Mouse (Mus musculus): ENCODE measurements around the gene Nelfb.
A peak's percentile ranks its signal among the peaks of the same experiment; 100 is the strongest.

Nelfb gene

DNA sequence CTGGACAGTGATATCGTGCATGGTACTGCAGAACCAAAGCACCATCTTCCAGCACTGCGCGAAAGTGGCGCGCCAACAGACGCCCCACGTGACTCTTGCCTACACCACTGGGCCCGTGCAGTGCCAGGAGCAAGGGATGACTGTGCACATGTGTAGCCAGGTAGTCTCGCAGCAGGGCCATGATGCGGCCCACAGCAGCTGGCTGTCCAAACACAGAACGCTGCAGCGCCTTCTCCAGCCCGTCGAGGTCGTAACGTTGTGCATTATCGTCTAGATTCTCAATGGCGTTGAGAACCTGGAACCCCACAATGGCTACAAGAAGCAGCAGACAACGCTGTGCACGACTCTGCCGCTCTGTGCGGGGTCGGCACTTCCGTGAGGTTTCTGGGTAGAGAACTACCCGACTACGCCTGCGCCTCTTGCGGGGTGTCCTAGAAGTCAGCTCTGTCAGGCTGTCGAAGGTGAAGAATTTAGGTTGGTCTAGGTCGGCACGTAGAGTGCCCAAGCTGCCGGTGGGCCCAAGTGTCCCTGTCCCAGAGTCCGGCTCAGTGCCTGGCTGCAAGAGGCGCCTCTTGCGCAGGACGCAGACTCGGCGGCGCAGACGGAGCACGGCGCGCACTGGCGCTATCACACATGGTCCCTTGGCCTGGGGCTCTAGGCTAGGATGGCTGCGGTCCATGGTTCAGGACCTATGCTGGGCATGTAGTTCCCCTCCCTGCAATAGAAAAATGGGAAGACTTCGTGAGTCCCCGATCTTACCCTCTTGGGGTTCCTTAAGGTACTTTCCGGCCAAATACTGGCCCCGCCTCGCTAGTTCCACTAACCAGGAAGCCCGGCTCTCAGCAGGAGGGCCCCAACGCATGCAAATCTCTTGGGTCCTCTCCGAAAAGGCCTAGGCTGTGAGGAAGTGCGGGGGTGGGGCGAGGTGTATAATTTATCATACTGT is 15.8 kb downstream of the Nelfb start:
- DNase-seq, result peak; percentile 85

DNA sequence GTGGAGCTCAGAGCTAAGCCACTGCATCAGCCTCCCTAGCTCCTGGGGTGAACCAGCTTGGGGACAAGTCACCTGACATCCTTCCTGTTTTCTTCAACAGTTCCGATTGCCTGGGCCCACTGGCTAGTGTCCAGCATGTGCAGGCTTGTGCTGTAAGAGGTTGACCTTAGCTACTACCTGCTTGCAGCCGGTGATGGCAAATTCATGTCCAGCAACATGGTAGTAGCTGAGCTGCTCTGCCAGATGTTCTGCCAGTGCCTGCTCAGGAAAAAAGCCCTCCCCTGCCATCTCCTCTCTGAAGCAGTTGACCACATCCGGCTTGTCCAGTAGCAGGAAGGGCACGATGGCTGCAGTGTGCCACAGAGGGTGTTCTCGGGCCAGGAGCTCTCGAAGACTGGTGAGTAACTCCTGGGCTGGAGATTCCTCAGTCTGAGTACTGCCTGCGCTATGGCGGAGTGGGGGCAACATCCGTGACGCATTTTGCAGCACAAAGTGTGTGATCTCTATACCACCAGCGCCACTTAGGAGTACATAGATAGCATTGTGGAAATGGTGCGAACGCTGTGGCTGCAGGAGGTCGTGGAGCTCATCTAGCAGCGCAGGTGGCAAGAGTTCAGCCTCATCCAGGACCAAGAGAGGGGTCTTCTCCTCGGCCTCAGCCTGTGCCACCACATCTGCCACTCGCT is 16.7 kb downstream of the Nelfb start:
- peak; percentile 36 for DNase-seq

DNA sequence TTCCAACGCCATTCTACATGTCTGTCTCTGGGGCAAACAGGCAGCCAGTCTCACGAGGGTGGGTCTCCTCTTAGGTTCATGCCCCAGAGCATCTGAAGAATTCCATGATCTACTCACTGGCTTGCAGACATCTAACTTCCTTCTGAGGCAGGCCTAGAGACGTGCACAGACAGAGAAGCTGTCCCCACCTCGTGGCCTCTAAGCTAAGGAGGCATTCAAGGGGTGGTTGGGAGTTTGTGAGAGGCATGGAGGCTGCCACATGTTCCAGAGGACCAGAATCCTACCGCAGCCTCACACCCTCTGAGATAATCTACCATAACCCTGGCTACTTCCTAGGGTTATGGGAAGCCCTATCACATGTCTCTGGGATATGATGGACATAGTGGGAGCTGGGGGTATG is 17.3 kb downstream of the Nelfb start:
- no peak for DNase-seq

DNA sequence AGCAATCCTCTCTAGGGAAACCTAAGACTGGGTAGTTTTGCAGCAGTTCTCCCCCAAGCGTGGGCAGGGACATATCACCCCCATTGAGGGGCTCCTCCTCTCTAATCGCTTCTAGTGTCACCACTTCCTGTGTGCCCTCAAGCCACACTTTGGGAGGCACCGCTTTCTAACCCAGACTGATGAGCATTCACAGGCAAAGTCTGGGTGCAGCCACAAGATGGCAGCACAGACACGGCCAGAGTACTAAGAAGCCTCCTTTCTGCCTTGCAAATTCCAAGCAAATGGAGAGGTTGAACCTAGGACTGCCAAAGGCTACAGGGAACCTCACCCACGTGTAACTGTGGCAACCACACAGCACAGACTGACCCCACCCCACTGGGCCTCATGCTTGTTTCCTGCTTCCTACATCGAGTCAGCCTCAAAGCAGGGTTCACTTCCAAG is 17.9 kb downstream of the Nelfb start:
- DNase-seq, result peak; percentile 90

DNA sequence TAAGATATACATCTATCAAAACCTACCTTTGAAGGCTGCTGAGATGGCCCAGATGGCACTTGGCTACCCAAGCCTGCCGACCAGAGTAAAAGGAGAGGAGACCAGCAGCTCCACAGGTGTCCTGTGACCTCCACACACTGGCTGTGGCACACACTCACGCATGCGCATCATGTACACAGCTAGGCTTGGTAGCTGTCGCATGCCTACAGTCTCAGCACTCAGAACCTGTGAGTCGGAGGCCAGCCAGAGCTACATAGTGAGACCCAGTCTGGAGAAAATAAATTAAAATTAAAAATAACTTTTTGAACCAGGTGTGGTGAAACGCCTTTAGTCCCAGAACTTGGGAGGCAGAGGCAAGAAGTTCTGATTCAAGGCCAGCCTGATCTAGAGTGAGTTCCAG is 23.4 kb downstream of the Nelfb start:
- no peak for DNase-seq

DNA sequence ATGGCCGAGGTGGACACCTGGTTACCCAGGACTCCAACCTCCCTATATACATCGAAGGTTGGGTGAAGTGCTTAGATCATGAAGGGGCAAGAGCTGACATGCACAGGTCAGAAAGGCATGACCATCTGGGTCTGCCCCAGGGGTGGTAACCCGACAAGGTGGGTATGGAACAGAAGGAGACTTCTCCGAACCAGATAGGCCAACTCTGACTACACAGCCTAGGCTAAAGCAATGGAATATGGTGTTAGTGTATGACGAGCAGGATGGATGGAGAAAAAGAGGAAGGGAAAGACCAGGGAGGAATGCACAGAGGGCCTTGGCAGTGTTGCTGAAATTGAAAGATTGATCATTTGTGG is 24.7 kb downstream of the Nelfb start:
- no peak for DNase-seq

DNA sequence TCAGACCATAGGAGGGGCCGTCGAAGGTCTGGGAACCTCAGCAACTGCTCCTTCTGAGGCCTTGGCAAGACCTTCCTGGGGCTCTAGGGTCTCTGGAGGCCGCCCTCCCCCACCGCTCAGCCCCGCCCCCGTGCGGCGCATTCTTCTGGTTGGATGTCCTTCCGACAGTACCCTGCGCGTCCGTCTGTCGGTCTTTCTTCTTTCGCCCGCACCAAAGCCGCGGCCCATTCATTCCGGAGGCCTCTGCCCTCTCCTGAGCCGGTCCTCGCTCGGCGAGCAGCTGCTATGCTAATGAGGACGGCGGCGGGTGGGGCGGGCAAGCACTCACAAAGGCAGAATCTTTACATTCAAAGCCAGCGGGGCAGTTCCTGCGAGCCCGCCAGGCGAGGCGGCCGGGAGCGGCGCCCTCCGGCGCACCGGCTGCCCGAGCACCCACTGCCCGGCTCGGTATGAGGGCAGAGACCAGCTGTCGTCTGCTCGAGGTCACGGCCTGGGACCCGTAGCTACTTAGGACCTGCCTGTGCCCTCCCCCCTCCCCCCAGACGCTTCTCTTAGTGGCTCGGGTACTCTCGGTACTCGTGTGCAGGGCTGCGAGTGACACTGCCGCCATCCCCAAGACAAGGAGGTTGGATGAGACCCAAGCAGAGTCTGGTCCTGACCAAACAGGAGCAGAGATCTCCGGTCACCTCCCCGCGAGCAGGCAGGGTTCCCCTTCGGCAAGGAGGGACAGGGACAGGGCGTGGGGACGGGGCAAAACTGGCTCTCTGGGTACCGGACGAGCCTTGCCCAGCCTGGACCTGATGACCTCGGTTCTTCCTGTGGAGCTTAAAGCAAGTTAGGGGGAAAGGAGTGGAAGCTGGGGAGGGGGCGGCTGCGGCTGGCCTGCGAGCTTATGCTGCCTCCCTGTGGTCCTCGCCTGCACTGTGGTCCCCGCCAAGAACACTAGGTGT is 25.4 kb downstream of the Nelfb start:
- DNase-seq, result peak; percentile 78

DNA sequence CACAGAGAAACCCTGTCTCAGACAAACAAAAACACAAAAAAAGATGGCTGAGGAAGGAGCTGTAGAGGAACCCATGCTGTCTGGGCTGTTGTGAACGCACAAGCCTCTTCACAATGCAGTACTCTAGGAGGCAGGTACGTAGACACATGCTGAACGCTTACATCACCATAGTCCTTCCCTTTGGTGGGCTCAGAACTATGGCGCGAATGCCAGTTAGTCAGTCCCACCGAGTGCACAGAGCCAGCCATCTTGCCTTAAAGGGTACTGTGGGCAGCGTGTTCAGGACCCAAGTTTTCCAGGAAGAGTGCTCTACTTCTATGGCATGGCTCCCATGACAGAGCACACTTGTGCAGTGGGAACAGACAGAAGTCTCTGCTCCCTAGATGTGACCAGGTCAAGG is 26.8 kb downstream of the Nelfb start:
- DNase-seq, result no peak

DNA sequence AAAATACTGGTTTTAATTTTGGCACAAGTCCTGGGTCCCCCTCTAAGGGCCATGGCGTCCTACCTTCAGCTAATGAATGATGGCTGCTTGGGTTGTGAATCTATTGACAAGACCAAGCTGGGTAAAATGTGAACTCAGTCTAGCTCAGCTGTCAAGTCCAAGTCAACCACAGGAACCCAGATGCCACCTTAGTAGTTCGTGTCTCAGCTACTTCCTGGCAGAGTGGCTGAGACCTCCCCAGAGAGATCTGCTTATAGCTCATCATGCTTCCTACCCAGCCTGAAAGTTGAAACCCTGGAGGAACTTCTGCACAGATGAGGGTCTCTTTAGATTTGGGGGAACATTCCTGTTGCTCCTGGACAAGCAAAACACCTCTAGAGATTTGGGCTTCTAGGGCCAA is 28.0 kb downstream of the Nelfb start:
- DNase-seq, result no peak

DNA sequence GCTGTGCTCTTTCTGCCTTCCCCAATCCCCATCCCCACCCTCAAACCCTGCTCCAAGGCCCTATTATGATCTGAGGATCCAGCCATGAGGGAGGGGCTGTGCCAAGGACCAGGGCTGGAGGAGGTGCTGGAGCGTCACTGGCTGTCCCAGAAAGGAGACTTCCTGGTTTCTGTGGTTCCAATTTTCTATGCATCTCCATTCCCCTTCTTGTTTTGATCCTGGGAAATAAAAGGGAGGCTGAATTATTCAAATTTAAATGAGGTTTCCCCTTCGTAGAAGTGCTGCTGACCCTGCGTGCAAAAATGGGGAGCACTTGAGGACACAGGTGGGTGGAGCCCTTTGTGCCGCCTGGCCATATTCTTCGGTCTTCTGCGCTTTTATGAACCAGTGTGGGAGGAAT is 28.6 kb downstream of the Nelfb start:
- no peak for DNase-seq

DNA sequence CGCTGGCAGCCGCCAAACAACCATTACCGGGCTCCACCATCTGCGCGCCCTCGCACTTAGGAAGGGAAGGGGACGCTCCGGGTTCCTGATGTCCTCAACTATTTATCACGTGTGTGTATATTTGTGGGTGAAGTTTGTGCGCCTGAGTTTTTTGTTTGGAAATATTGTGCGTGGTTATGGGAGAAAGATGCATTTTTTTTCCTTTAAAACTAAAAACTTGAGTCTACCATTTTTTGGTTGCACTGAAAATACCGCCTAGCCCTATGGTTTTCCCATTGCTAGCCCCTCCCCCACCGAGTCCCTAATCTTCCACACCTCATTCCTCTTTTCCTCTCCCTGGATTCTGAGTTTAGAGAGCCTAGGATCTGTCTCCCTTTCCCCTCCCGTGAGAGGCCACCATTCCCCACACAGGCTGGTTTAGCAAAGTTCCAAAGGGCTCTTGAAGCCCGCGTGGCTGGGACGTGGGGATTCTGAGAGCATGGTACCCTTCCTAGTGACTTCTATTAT is 29.3 kb downstream of the Nelfb start:
- DNase-seq, result no peak

DNA sequence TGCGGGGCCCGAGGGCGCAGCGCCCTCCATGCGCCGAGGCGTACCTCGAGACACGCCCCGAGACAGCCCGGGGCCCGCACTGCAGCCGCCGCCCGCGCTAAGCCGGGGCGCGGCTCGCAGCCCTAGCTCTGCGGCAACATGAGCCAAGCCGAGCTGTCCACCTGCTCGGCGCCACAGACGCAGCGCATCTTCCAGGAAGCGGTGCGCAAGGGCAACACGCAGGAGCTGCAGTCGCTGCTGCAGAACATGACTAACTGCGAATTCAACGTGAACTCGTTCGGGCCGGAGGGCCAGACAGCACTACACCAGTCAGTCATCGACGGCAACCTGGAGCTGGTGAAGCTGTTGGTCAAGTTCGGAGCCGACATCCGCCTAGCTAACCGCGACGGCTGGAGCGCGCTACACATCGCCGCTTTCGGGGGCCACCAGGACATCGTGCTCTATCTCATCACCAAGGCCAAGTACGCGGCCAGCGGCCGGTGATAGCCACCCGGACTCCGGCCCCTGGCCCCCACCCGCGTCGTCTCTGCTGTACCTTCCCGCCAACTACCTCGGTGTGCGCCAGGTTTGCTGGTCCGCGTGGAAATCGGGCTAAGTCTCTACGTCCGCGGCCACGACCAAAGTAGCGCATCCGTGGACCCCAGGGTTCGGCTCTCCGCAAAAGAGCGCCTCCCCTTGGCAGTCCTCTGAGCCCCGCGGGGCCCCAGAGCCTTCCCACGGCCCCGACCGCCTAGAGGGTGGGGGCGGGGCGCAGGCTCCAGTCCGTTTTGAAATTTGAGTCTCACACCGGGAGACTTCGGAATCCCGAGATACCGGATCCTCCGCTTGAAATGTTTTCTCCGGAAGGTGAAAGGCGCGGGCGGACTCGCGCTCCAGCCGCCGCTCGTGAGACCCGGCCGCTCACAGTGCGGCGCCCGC is 30.1 kb downstream of the Nelfb start:
- peak; percentile 72 for DNase-seq

DNA sequence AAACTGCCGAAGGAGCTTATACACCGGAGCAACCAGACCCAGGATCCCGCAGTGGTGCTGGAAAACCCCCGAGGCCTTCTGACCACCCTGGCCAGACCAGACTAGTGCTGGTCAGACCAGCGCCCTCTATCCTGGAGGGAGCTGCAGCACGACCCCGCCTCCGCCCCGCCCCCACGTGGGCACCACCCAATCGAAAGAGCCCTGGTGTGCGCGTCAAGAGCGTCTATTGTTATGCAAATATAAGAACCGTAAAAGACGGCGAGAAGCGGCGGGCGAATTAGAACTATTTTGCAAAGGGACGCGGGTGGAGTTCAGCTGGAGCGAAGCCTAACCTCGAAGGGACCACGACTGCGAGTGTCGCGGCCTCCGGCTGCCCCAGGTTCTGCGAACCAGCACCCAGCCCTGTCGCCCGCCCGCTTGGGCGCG is 30.8 kb downstream of the Nelfb start, which contains the start of gene Nrarp:
Nrarp (plus strand) TSS at position 281 of the 426 bp plus-strand sequence.
- peak; percentile 96 for DNase-seq

DNA sequence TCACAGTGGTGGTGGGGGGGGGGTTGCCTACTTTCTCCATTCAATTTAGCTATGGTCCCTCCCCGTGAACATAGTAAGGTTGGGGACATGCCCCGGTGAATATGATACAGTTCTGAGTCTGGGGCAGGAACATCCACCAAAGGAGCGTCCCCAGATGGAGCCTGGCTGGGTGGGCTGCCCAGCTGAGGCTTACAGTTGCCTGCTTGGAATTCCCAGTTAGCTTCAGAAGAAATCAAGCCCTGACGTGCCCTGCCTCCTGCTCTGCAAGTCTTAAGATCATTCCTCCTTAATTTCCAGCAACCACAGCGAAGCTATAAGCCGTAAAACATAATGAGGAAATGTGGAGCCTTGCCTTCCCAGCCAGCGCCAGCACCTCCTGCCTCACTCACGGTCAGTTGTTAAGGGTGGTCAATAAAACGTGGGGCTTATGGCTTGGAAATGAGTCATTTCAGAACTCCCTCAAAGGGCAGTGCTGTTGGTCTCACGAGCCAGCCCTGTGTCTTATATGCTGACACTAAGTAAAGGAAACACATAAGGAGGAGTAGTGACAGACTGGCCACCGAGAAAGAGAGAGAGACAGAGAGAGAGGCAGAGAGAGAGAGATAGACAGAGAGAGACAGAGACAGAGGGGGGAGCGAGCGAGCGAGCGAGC is 31.6 kb downstream of the Nelfb start:
- no peak for DNase-seq

DNA sequence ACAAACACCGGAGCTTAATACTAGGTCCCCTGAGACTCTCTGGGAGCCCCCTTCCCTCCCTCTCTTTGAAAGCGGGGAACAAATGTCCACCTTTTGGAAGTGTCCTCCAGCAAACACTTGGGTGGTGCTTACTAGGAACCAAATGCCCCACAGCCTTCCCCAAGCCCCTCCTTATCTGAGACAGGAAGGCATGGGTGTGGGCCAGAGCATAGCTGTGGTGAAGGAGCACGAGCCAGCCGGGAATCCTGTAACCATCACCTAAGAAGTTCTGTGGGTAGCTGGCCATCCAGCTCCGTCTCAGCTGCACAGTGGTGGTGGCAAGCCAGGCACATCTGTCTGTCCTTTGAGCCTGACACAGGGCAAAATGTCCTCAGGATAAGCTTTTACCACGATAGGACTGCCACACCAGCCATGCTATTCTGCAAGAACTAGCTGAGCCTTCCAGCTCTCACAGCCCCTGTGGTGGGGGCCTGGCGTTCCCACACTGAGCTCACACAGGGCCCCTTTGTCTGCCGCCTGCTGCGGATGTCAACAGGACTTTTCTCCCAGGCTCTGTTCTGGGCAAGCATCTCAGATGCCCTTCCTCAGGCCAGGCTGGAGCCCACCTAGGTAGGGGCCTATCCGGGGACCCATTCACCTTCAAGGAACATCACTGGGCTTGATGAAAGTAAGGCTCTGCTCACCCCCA is 32.9 kb downstream of the Nelfb start:
- DNase-seq, result no peak

DNA sequence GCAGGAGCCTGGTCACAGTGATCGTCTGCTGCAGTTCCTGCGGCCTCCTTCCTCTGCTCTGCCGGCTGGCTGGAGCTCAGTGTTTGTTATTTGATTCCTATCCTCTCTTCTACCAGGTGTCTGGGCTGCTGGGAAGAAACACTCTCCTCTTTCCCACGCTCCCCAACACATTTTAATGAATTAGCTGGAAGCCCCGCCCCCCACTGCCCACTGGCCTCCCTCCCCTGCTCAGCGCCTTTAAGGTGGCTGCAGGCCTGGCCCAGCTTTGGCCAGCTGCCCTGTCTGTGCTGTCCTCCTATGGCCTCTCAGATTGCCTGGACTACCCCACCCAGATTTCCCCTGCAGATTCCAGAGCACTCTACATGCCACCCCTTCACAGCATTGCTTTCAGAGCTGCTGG is 33.6 kb downstream of the Nelfb start:
- DNase-seq, result peak; percentile 90

DNA sequence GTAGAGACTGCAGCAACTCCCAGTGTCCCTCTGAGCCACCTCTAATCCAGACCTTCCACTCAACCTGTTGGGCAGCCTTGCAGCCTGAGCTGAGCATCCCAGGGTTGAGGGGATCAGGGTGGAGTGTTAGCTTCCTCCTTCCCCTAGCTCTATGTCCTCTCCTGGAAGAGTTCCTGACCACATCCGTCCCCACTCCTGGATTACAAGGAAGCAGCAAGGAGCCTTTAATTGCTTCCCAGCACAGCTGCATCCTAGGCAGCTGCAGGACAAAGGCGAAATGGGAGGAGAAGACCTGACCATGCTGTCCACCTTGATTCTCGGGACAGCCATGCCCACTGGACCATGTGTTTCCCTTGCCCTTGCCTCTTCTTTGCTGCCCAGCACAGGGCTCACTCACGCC is 34.2 kb downstream of the Nelfb start:
- no peak for DNase-seq

DNA sequence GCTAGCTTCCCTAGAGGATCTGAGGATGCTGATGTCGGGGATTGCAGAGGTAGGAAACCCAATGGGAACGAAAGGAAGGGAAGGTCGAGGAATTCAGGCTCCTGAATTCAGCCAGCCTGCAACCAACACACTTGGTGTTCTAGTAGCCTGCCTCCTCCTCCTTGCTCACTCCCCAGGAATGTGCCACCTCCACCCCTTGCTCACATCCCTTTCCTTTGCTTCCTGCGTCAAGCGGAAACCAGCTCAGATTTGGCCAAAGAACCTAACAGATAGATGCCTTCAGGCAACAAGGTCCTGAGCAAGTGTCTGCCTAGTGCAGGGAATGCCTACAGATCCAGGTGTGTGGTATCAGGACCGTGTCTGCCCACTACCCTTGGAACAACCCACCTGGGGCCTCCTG is 34.7 kb downstream of the Nelfb start:
- DNase-seq, result no peak

DNA sequence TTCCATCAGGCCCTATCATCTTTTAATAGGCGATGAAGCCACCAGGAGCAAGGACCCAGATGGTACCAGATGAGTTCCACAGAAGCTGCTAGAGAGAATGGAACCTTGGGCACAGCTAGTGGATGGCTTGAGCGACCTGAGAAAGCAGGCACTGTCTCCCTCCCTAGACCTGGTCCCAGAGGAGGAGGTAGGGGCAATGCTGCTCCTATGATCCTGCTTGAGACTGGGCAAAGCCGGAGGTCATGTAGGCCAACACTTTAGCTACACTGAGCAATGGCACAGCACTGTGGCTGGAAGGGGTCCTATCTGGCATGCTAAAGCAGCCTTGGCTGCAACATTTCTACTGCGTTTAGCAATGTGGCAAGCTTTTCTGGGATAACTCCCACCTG is 35.6 kb downstream of the Nelfb start:
- DNase-seq, result no peak
